Comparison of ENCODE assay signal across 16 mouse cellular contexts in genomic region chr10:62195376-62195775, GRCm38 (mm10). TPM values are rescaled to one million over a fixed set of nuclear protein-coding genes. Genes with fewer than 3 reads are reported as not detected.
A peak's percentile ranks its signal among the peaks of the same experiment; 100 is the strongest.
DNase-seq lines count a peak whose midpoint lies in the region; ATAC-seq and TF ChIP-seq lines count a peak whose summit lies in the region.
"Had no signal": no experiment of that assay in that cellular context is flagged by ENCODE, and none has a peak within 500 bp of the region (broad histone marks: within the 10 kb centered on the region; RNA-seq: fewer than 3 reads in every experiment).

No protein-coding gene starts in this region.

- H3K36me3 ChIP-seq in hindbrain, embryonic 13.5 days = no peaks in the 10 kb centered on the region
- H3K36me3 ChIP-seq in hindbrain, embryonic 11.5 days (ENCODE audit: control insufficient read depth, insufficient read depth, low read length) = no peaks in the 10 kb centered on the region
- no peaks in the 10 kb centered on the region for H3K36me3 ChIP-seq in hindbrain, embryonic 16.5 days (ENCODE audit: control insufficient read depth, insufficient read depth, low read length)
- H3K36me3 ChIP-seq in heart, adult 2 months (ENCODE audit: control insufficient read depth, insufficient read depth, low read length) = 0 out of 2 replicates have a peak, but pooled peaks cover 2% of the 10 kb centered on the region
- H3K36me3 ChIP-seq: liver, embryonic 15.5 days; neural tube, embryonic 12.5 days; stomach, embryonic 15.5 days had no signal

- TF ChIP-seq POLR2A in cerebellum, adult 2 months (IDR thresholded peaks at IDR 0.05; ENCODE audit: borderline replicate concordance, insufficient read depth, low read length) = no peak
- no peak for TF ChIP-seq POLR2A in heart, adult 2 months (IDR thresholded peaks at IDR 0.05; ENCODE audit: insufficient read depth, low read depth, low read length)

- peak in 1 of 2 experiments; percentile 45 for DNase-seq in cerebellum, adult 2 months
- DNase-seq in cerebellum, postnatal 14 days = no peak
- no peak for DNase-seq in hindbrain, embryonic 11.5 days (ENCODE audit: low spot score)
- peak; percentile 26 for DNase-seq in 3T3-L1 (ENCODE audit: low read depth, low spot score)
- no peak for DNase-seq in ovary, adult 18-20 months (ENCODE audit: low spot score)
- DNase-seq in heart, adult 2 months = no peak
- DNase-seq: cerebellum, adult 11 months; right cerebral cortex, postnatal 25 days; thymus, postnatal 4 days had no signal

- ATAC-seq in hindbrain, embryonic 13.5 days (ENCODE audit: low FRiP score) = no peak
- ATAC-seq in hindbrain, embryonic 11.5 days (ENCODE audit: low FRiP score) = no peak
- no peak for ATAC-seq in hindbrain, embryonic 16.5 days
- ATAC-seq: intestine, postnatal 0 days had no signal

- no peak overlapping the region for H3K4me3 ChIP-seq in cerebellum, adult 2 months (replicated peaks; ENCODE audit: insufficient read depth, low read depth, low read length)
- no peak overlapping the region for H3K4me3 ChIP-seq in hindbrain, embryonic 13.5 days
- H3K4me3 ChIP-seq in hindbrain, embryonic 11.5 days (ENCODE audit: low read depth, low read length) = no peak overlapping the region
- H3K4me3 ChIP-seq in hindbrain, embryonic 16.5 days (ENCODE audit: low read length) = no peak overlapping the region
- no peak overlapping the region for H3K4me3 ChIP-seq in heart, adult 2 months
- H3K4me3 ChIP-seq: liver, embryonic 15.5 days; neural tube, embryonic 12.5 days; stomach, embryonic 15.5 days had no signal

- no peaks in the 10 kb centered on the region for H3K9me3 ChIP-seq in hindbrain, embryonic 13.5 days
- H3K9me3 ChIP-seq in hindbrain, embryonic 11.5 days (ENCODE audit: control insufficient read depth, low read length) = no peaks in the 10 kb centered on the region
- no peaks in the 10 kb centered on the region for H3K9me3 ChIP-seq in hindbrain, embryonic 16.5 days (ENCODE audit: control insufficient read depth, low read length)
- H3K9me3 ChIP-seq: liver, embryonic 15.5 days; neural tube, embryonic 12.5 days; stomach, embryonic 15.5 days had no signal

- H3K27me3 ChIP-seq in cerebellum, adult 2 months (ENCODE audit: control insufficient read depth, insufficient read depth, low read length) = no peaks in the 10 kb centered on the region
- H3K27me3 ChIP-seq in hindbrain, embryonic 13.5 days = no peaks in the 10 kb centered on the region
- H3K27me3 ChIP-seq in hindbrain, embryonic 11.5 days (ENCODE audit: control insufficient read depth, insufficient read depth, low read length) = no peaks in the 10 kb centered on the region
- H3K27me3 ChIP-seq in hindbrain, embryonic 16.5 days (replicated peaks; ENCODE audit: control insufficient read depth, insufficient read depth, low read length) = no peaks in the 10 kb centered on the region
- H3K27me3 ChIP-seq in heart, adult 2 months (ENCODE audit: control insufficient read depth, insufficient read depth, low read length) = no peaks in the 10 kb centered on the region
- H3K27me3 ChIP-seq: liver, embryonic 15.5 days; neural tube, embryonic 12.5 days; stomach, embryonic 15.5 days had no signal

- no peak overlapping the region for H3K4me2 ChIP-seq in hindbrain, embryonic 13.5 days
- no peak overlapping the region for H3K4me2 ChIP-seq in hindbrain, embryonic 11.5 days (replicated peaks; ENCODE audit: low read depth, low read length)
- no peak overlapping the region for H3K4me2 ChIP-seq in hindbrain, embryonic 16.5 days (ENCODE audit: low read length)
- H3K4me2 ChIP-seq: liver, embryonic 15.5 days; neural tube, embryonic 12.5 days; stomach, embryonic 15.5 days had no signal

- no peak for TF ChIP-seq CTCF in cerebellum, adult 2 months (IDR thresholded peaks at IDR 0.05; ENCODE audit: borderline replicate concordance, insufficient read depth, low read depth, low read length)
- TF ChIP-seq CTCF in heart, adult 2 months (IDR thresholded peaks at IDR 0.05) = no peak

- H3K79me2 ChIP-seq in heart, adult 2 months (replicated peaks; ENCODE audit: control insufficient read depth, insufficient read depth, low read length) = no peaks in the 10 kb centered on the region

- WGBS in cerebellum, adult 2 months = 62% methylated on average over 7 of the region's 7 CpGs
- whole genome bisulfite sequencing in hindbrain, embryonic 13.5 days = 75% methylated on average over 7 of the region's 7 CpGs
- WGBS in hindbrain, embryonic 11.5 days = 67% methylated on average over 7 of the region's 7 CpGs
- WGBS in hindbrain, embryonic 16.5 days = 64% methylated on average over 7 of the region's 7 CpGs
- WGBS in heart, adult 2 months = 48% methylated on average over 7 of the region's 7 CpGs

- H3K27ac ChIP-seq in cerebellum, adult 2 months (ENCODE audit: insufficient read depth, low read length) = peak overlapping the region; percentile 54; the same call in 1 of the 2 replicates
- H3K27ac ChIP-seq in hindbrain, embryonic 13.5 days = peak overlapping the region; percentile 70; the same call in 1 of the 2 replicates
- H3K27ac ChIP-seq in hindbrain, embryonic 11.5 days (ENCODE audit: low read depth, low read length) = no peak overlapping the region
- peak overlapping the region; percentile 21; the same call in 1 of the 2 replicates for H3K27ac ChIP-seq in hindbrain, embryonic 16.5 days (ENCODE audit: low read depth, low read length)
- H3K27ac ChIP-seq in heart, adult 2 months = no peak overlapping the region
- H3K27ac ChIP-seq: liver, embryonic 15.5 days; neural tube, embryonic 12.5 days; stomach, embryonic 15.5 days had no signal

- H3K4me1 ChIP-seq in cerebellum, adult 2 months (ENCODE audit: control insufficient read depth, insufficient read depth, low read length) = peaks cover 51% of the 10 kb centered on the region
- peaks cover 32% of the 10 kb centered on the region for H3K4me1 ChIP-seq in hindbrain, embryonic 13.5 days (replicated peaks)
- H3K4me1 ChIP-seq in hindbrain, embryonic 11.5 days (replicated peaks; ENCODE audit: control insufficient read depth, insufficient read depth, low read length) = no peaks in the 10 kb centered on the region
- H3K4me1 ChIP-seq in hindbrain, embryonic 16.5 days (ENCODE audit: control insufficient read depth, insufficient read depth, low read depth, low read length) = peaks cover 3% of the 10 kb centered on the region; the same call in 1 of the 2 replicates
- H3K4me1 ChIP-seq in heart, adult 2 months (ENCODE audit: control insufficient read depth, insufficient read depth, low read length) = 0 out of 2 replicates have a peak, but pooled peaks cover 2% of the 10 kb centered on the region

- intact Hi-C loops in heart, adult 2 months (cut with DNase I) = no loop called here

- TF ChIP-seq EP300 in heart, adult 2 months (IDR thresholded peaks at IDR 0.05; ENCODE audit: insufficient read depth, low read depth, low read length) = no peak

- H3K9ac ChIP-seq in hindbrain, embryonic 13.5 days = no peak overlapping the region
- H3K9ac ChIP-seq in hindbrain, embryonic 11.5 days (ENCODE audit: low read depth, low read length) = no peak overlapping the region
- no peak overlapping the region for H3K9ac ChIP-seq in hindbrain, embryonic 16.5 days (ENCODE audit: low read depth, low read length)
- no peak overlapping the region for H3K9ac ChIP-seq in heart, adult 2 months (ENCODE audit: low read depth, low read length)
- H3K9ac ChIP-seq: liver, embryonic 15.5 days; neural tube, embryonic 12.5 days; stomach, embryonic 15.5 days had no signal

RNA-seq across cellular contexts. Expression of gene Tspan15, which starts 35.7 kb away (rescaled TPM):
- 51.2 and 55.0 TPM in 2 replicates for polyA plus RNA-seq in cerebellum, adult 2 months (2012; rRNA removed)
- 20.6 and 22.1 TPM in 2 replicates for polyA plus RNA-seq in hindbrain, embryonic 13.5 days (2015; fragmentation: Nextera tagmentation; extraction: Ambion mirVana)
- 9.2 and 11.0 TPM in 2 replicates for polyA plus RNA-seq in hindbrain, embryonic 11.5 days (2014; fragmentation: Nextera tagmentation; extraction: Ambion mirVana)
- polyA plus RNA-seq in hindbrain, embryonic 16.5 days (2015; fragmentation: Nextera tagmentation; extraction: Ambion mirVana) = 22.9 and 24.3 TPM in 2 replicates
- 1 to 10 TPM; 6.1 to 8.1 TPM for total RNA-seq in heart, adult 2 months (2021)
- 17.7 and 19.1 TPM in 2 replicates for polyA plus RNA-seq in heart, adult 2 months (2012; rRNA removed)

RNA-seq across cellular contexts. Expression of gene Fam241b, which starts 51.7 kb away (rescaled TPM):
- polyA plus RNA-seq in cerebellum, adult 2 months (2012; rRNA removed) = 71.8 and 74.2 TPM in 2 replicates
- 111 and 113 TPM in 2 replicates for polyA plus RNA-seq in hindbrain, embryonic 13.5 days (2015; fragmentation: Nextera tagmentation; extraction: Ambion mirVana)
- polyA plus RNA-seq in hindbrain, embryonic 11.5 days (2014; fragmentation: Nextera tagmentation; extraction: Ambion mirVana) = 6.7 and 7.2 TPM in 2 replicates
- polyA plus RNA-seq in hindbrain, embryonic 16.5 days (2015; fragmentation: Nextera tagmentation; extraction: Ambion mirVana) = 164 and 193 TPM in 2 replicates
- total RNA-seq in heart, adult 2 months (2021) = 1 to 10 TPM; 3.0 to 3.2 TPM
- polyA plus RNA-seq in heart, adult 2 months (2012; rRNA removed) = 2.5 and 3.3 TPM in 2 replicates

RNA-seq across cellular contexts. Expression of gene Tacr2, which starts 56.9 kb away (rescaled TPM):
- polyA plus RNA-seq in cerebellum, adult 2 months (2012; rRNA removed) = 0.07 TPM in 1 of 2 replicates, not detected in the other
- polyA plus RNA-seq in hindbrain, embryonic 13.5 days (2015; fragmentation: Nextera tagmentation; extraction: Ambion mirVana) = not detected in 2 replicates
- polyA plus RNA-seq in hindbrain, embryonic 11.5 days (2014; fragmentation: Nextera tagmentation; extraction: Ambion mirVana) = not detected in 2 replicates
- polyA plus RNA-seq in hindbrain, embryonic 16.5 days (2015; fragmentation: Nextera tagmentation; extraction: Ambion mirVana) = not detected in 2 replicates
- total RNA-seq in heart, adult 2 months (2021) = not detected
- polyA plus RNA-seq in heart, adult 2 months (2012; rRNA removed) = not detected in 2 replicates
- polyA plus RNA-seq: heart, embryonic 14.5 days; liver, embryonic 15.5 days; neural tube, embryonic 12.5 days had no signal

Comparison
In these comparisons a context has a peak if more than half of its experiments do, and no peak if none do; other contexts are left out.
1. H3K27ac ChIP-seq: peak in cerebellum, adult 2 months (single experiment), hindbrain, embryonic 13.5 days (single experiment) and hindbrain, embryonic 16.5 days (single experiment); none in hindbrain, embryonic 11.5 days (single experiment) and heart, adult 2 months (single experiment).